Mouse (Mus musculus) liver, embryonic 11.5 days (tissue): ENCODE data around the gene Pheta1. TPM values are rescaled to one million over a fixed set of nuclear protein-coding genes. Genes with fewer than 3 reads are reported as not detected.

Experiments
- ATAC-seq: fragments of 200-750 bp; cut with Nextera tagmentation; replicated peaks from 2 replicates; pipeline ENCODE4 v1.8.0; 2017; ENCODE audit warnings: moderate number of reproducible peaks, mild to moderate bottlenecking, moderate TSS enrichment, moderate library complexity; ENCODE audit not compliant: low FRiP score
- DNase-seq: peaks from one replicate; pipeline ENCODE4 v3.0.0-alpha.2; 2017; ENCODE audit warnings: low spot score
- H3K27ac ChIP-seq: fragments of 300-500 bp; sonication (generic); 2 replicates; pipeline ENCODE4 v1.5.1; 2014; ENCODE audit warnings: mild to moderate bottlenecking, low read depth, low read length, control low read depth
- H3K27me3 ChIP-seq: fragments of 300-500 bp; sonication (generic); replicated peaks from 2 replicates; pipeline ENCODE4 v1.6.1; 2014; ENCODE audit warnings: low read length, mixed read lengths; ENCODE audit not compliant: control insufficient read depth, insufficient read depth
- H3K36me3 ChIP-seq: fragments of 300-500 bp; sonication (generic); 2 replicates; pipeline ENCODE4 v1.6.1; 2014; ENCODE audit warnings: mild to moderate bottlenecking, low read length, moderate library complexity, mixed read lengths; ENCODE audit not compliant: control insufficient read depth, insufficient read depth
- H3K4me1 ChIP-seq: fragments of 300-500 bp; sonication (generic); replicated peaks from 2 replicates; pipeline ENCODE4 v1.6.1; 2014; ENCODE audit warnings: low read length, mixed read lengths; ENCODE audit not compliant: control insufficient read depth, insufficient read depth
- H3K4me2 ChIP-seq: fragments of 300-500 bp; sonication (generic); 2 replicates; pipeline ENCODE4 v1.6.1; 2014; ENCODE audit warnings: mild to moderate bottlenecking, control low read depth, moderate library complexity
- H3K4me3 ChIP-seq: fragments of 300-500 bp; sonication (generic); 2 replicates; pipeline ENCODE4 v1.5.1; 2014; ENCODE audit warnings: low read depth, low read length, control low read depth
- H3K9ac ChIP-seq: fragments of 300-500 bp; sonication (generic); 2 replicates; pipeline ENCODE4 v1.6.1; 2014; ENCODE audit warnings: low read depth, low read length, control low read depth
- H3K9me3 ChIP-seq: fragments of 300-500 bp; sonication (generic); 2 replicates; pipeline ENCODE4 v1.6.1; 2016; ENCODE audit warnings: low read length, inconsistent platforms, mixed read lengths; ENCODE audit not compliant: control insufficient read depth
- WGBS: fragments of 180-500 bp; shearing (Covaris S2); extraction: QIAGEN DNeasy Blood & Tissue Kit; methylation state at CpG from one replicate; pipeline ENCODE4 v1.1.7; 2014; 5-methylcytosine and 5-hydroxymethylcytosine counted together
- polyA plus RNA-seq: library from polyadenylated mRNA; unstranded; fragments of >200 nt; fragmentation: Nextera tagmentation; extraction: Ambion mirVana; gene quantifications from 2 replicates; pipeline ENCODE4 v1.2.1, GENCODE M21; 2014

Pheta1 gene
- polyA plus RNA-seq, 1 experiment from 2014 or later, result 13.7 TPM

DNA sequence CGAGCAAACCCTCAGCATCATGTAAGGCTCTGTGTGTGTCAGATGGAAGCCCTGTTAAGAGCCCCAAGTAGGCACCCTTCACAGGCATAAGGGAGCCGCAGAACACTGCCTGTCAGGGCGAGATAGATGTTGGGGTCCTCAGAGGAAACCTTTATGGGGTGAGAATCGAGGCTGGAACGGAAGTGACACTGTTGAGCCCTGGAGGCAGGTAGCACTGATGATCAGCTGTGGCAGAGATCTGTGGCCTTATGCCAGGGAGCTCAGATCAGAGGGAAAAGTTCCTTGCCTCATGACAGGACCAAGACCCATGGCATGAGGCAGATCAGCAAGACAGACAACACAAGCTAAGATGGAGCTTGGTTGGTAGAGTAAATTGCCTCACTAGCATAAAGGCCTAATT, 27.7 kb upstream of the Pheta1 start:
- no peak overlapping the region for H3K9ac ChIP-seq
- WGBS, result 79% methylated on average over 5 of the region's 5 CpGs
- no peak for DNase-seq
- no peaks in the 10 kb centered on the region for H3K27me3 ChIP-seq
- H3K9me3 ChIP-seq, result no peaks in the 10 kb centered on the region
- no peak for ATAC-seq
- no peak overlapping the region for H3K4me3 ChIP-seq
- no peak overlapping the region for H3K27ac ChIP-seq
- peaks cover 58% of the 10 kb centered on the region for H3K36me3 ChIP-seq
- no peak overlapping the region for H3K4me2 ChIP-seq
- H3K4me1 ChIP-seq, result peaks cover 11% of the 10 kb centered on the region

DNA sequence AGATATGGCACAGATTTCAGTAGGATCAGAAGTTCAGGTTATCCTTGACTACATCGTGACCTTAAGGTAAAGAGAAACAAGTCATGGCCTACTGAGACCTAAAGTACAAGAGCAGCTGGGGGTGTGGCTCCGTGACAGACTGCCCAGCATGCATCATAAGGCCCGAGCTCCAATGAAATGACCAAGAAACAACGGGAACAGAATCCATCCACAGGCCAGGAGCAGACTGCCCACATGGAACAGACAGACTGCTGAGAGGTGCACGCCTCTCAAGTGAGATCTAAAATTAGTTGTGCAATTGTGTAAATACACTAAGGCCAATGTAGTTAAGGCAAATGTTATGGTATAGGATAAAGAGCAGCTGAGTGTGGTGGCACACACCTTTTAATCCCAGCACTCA, 27.2 kb upstream of the Pheta1 start:
- ATAC-seq (no peak), DNase-seq (peak; percentile 30)
- H3K9me3 ChIP-seq, result no peaks in the 10 kb centered on the region
- H3K27me3 ChIP-seq, result no peaks in the 10 kb centered on the region
- WGBS, result 83% methylated on average over 5 of the region's 5 CpGs
- no peak overlapping the region for H3K4me2 ChIP-seq
- peaks cover 54% of the 10 kb centered on the region for H3K36me3 ChIP-seq
- no peak overlapping the region for H3K27ac ChIP-seq
- H3K4me3 ChIP-seq, result no peak overlapping the region
- H3K9ac ChIP-seq, result no peak overlapping the region
- peaks cover 11% of the 10 kb centered on the region for H3K4me1 ChIP-seq

DNA sequence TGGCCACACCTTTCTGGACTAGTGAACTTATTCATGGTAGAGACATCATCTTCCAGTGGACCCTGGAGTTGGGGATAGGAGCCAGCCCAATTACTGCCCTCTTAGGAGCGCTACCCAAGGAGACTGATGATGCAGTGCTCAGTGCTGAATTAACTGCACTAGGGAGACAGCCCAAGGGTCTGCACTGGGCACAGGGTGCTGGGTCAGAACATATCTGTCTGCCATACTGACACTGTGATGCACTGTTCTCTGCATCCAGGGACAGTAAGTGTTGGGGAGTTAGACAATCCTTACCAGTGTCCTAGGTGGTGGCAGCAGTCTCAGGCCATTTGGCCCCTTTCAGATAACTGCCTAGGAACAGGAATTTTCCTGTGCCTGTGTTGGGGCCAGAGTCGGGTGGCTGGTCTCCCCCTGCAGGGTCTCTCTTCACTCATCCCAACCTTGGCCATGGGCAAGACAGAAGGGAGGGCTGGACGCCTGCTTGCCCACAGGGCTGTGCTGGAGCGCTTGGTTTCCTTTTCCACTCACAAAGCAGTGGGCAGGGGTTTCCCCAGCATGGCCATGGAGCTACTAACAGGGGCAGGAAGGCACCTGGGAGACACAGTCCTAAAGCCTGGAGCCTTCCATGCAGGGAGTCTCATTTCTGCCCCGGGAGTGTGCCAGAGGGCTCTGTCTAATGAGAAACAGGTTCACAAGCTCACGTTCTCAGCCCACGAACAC, 25.8 kb upstream of the Pheta1 start:
- Histone ChIP-seq H3K27me3 (no peaks in the 10 kb centered on the region), H3K27ac (no peak overlapping the region), H3K4me1 (peaks cover 11% of the 10 kb centered on the region), H3K9me3 (no peaks in the 10 kb centered on the region), H3K36me3 (peaks cover 50% of the 10 kb centered on the region), H3K9ac (no peak overlapping the region), H3K4me3 (no peak overlapping the region), H3K4me2 (no peak overlapping the region)
- WGBS, result 75% methylated on average over 7 of the region's 7 CpGs
- DNase-seq (peak; percentile 31), ATAC-seq (no peak)

DNA sequence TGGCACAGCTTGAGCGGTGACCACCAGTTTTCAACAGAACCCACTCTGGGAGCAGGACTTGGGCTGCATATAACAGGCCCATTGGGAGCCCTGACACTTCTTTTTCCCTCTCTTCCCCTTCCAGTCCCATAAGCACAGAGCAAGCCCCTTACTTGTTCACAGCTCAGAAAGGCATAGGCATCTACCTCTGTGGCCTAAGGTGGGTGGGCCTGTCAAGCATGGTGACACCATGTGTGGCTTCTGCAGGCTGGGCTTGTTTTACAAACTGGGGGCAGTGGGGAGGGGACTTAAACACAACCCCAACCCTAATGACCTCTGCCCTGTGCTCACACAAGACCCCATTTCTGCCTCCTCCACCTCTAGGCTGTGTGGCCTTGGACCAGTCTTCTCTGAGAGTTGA, 25.1 kb upstream of the Pheta1 start:
- Histone ChIP-seq H3K9ac (no peak overlapping the region), H3K36me3 (peaks cover 51% of the 10 kb centered on the region), H3K27ac (no peak overlapping the region), H3K4me3 (no peak overlapping the region), H3K4me1 (peaks cover 11% of the 10 kb centered on the region), H3K27me3 (no peaks in the 10 kb centered on the region), H3K9me3 (no peaks in the 10 kb centered on the region), H3K4me2 (no peak overlapping the region)
- ATAC-seq (0 out of 2 replicates have a peak, but pooled peaks have one; percentile 3), DNase-seq (no peak)
- 85% methylated on average over 1 of the region's 1 CpGs for WGBS

DNA sequence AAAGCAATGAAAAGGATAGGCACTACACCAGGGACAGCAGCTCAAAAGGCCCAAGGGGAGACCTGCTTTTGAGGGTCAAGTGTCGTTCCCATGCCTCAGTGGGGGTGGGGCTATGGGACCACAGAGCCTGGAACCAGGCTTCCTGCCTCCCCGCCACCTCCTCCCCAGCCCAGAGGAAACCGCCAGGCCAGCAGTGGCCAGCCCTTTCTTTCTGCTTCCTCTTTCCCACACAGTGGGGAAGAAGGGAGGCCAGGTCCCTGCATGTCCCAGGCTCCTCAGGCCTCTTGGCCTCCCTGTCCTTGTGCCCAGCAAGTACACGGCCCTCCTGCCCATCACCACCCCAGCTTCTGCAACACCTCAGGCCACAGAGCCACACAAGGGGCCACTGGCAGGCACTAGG, 24.7 kb upstream of the Pheta1 start:
- DNase-seq (no peak), ATAC-seq (peak; percentile 21)
- H3K36me3 ChIP-seq, result peaks cover 50% of the 10 kb centered on the region
- H3K4me2 ChIP-seq, result peak overlapping the region; percentile 13; the same call in 1 of the 2 replicates
- H3K4me3 ChIP-seq, result no peak overlapping the region
- peaks cover 11% of the 10 kb centered on the region for H3K4me1 ChIP-seq
- 46% methylated on average over 4 of the region's 4 CpGs for WGBS
- H3K9ac ChIP-seq, result no peak overlapping the region
- H3K27me3 ChIP-seq, result no peaks in the 10 kb centered on the region
- peak overlapping the region; percentile 48 for H3K27ac ChIP-seq
- H3K9me3 ChIP-seq, result no peaks in the 10 kb centered on the region

DNA sequence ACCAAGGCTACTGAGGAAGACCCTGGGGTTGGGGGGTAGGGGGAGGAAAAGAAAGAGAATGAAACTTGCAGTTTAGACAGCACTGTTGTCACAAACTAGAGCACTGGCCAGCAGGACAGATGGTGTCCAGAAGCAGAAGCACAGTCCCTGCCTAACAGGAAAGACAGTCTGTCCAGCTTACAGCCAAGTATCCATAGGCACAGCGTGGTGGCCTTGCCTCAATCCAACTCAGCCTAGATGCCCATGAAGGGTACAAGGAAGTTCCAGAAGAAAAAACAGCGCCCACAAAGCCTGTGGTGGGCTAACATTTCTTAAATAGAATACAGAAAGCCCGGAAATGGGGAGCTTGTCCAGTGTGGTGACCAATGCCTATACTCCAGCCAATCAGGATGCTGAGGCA, 23.2 kb upstream of the Pheta1 start:
- no peak overlapping the region for H3K4me2 ChIP-seq
- no peak overlapping the region for H3K27ac ChIP-seq
- H3K36me3 ChIP-seq, result peaks cover 37% of the 10 kb centered on the region
- no peak overlapping the region for H3K9ac ChIP-seq
- H3K27me3 ChIP-seq, result no peaks in the 10 kb centered on the region
- DNase-seq (no peak), ATAC-seq (no peak)
- 81% methylated on average over 3 of the region's 3 CpGs for WGBS
- no peaks in the 10 kb centered on the region for H3K9me3 ChIP-seq
- no peak overlapping the region for H3K4me3 ChIP-seq
- peaks cover 9% of the 10 kb centered on the region for H3K4me1 ChIP-seq

DNA sequence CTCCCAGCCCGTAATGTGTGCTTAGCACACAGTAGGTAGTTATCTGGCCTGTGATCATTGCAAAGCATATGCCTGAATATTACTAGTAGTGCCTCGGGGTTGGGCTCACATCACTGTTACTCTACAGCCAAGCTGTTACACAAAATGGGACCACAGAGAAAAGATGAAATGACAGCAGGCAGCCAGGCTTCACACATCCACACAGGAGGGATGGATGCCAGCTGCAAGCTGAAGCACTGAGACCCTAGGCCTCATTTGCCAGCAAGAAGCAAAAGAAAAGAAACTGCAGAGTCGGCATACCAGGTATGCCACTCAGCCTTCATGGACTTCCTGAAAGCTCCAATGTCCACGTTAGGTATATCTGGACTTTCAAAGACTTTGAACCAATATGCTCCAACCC, 20.9 kb upstream of the Pheta1 start:
- WGBS, result 86% methylated on average over 4 of the region's 4 CpGs
- DNase-seq, result no peak

DNA sequence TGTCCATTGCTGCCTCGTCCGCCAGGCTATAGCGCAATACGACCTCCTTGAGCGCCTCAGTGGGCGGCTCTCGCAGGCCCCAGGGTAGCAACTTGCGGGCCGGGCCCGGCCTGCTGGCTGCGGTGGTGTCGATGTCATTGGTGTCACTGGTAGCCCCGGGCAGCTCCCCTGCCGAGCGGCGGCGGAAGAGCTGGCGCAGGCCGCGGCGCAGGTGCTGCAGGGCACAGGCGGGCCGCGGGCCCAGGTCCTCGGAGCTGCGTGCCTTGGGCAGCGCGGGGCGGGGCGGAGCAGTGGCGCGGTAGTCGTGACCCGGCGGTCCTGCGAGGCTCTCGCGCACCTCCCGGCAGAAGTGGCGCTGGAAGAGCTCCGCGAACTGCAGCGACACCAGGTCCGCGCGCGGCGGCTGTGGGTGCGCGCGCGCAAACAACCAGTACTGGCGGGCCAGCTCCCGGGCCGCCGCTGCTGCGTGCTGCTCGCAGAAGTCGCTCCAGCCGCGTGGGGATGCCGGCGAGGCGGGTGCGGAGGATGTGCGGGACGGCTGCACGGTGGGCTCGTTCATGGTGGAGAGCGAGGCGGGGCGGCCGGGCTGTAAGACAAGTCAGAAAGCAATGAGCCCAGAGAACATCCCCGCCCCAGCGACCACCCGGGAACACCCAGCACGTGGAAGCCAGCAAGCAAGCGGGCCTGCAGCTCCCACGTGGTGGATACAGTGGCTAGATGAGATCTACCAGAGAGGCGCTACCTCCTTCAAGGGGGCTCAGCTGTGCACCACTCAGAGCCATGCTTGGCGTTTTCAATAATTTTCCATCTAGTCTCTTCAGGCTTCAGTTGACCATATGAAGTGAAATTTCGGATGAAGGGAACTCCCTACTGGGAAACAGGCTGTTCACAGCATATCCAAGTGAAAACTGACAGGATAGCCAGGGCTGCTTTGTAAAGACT, 20.0 kb upstream of the Pheta1 start:
- Histone ChIP-seq H3K27ac (no peak overlapping the region), H3K9me3 (no peaks in the 10 kb centered on the region), H3K36me3 (peaks cover 34% of the 10 kb centered on the region), H3K4me3 (peak overlapping the region; percentile 23), H3K4me1 (peaks cover 26% of the 10 kb centered on the region), H3K27me3 (no peaks in the 10 kb centered on the region), H3K9ac (no peak overlapping the region), H3K4me2 (peak overlapping the region; percentile 65)
- ATAC-seq (no peak), DNase-seq (no peak)
- 59% methylated on average over 79 of the region's 82 CpGs for WGBS

More for the DNA sequence above, 20.9 kb upstream of the Pheta1 start:
- H3K4me3 ChIP-seq, result no peak overlapping the region
- H3K27ac ChIP-seq, result no peak overlapping the region
- H3K4me2 ChIP-seq, result no peak overlapping the region
- H3K4me1 ChIP-seq, result peaks cover 18% of the 10 kb centered on the region
- ATAC-seq, result no peak
- H3K9ac ChIP-seq, result no peak overlapping the region
- peaks cover 34% of the 10 kb centered on the region for H3K36me3 ChIP-seq
- H3K27me3 ChIP-seq, result no peaks in the 10 kb centered on the region
- H3K9me3 ChIP-seq, result no peaks in the 10 kb centered on the region
